Mouse (Mus musculus) liver, adult (tissue): ENCODE data around the gene Eif4a2.

ENCODE experiments used
- GATA4 ChIP-seq: IDR thresholded peaks from 2 replicates; pipeline ENCODE4 v1.6.1; 2014; ENCODE audit warnings: mild to moderate bottlenecking, low read length; ENCODE audit not compliant: insufficient replicate concordance

Eif4a2 gene

GRCm38 (mm10) chr16:23112348-23112747 lies 5.1 kb downstream of the Eif4a2 start:
- TF ChIP-seq GATA4 = no peak

- TF ChIP-seq GATA4 = no peak
Measured at GRCm38 (mm10) chr16:23112861-23113435, 5.7 kb downstream of the Eif4a2 start.

GRCm38 (mm10) chr16:23113903-23114302 lies 6.7 kb downstream of the Eif4a2 start:
- TF ChIP-seq GATA4 = no peak

GRCm38 (mm10) chr16:23114339-23115171 lies 7.3 kb downstream of the Eif4a2 start:
- no peak for TF ChIP-seq GATA4

GRCm38 (mm10) chr16:23115486-23115885 lies 8.2 kb downstream of the Eif4a2 start:
- no peak for TF ChIP-seq GATA4

GRCm38 (mm10) chr16:23117173-23117572 lies 9.9 kb downstream of the Eif4a2 start:
- TF ChIP-seq GATA4 = no peak

GRCm38 (mm10) chr16:23122446-23122845 lies 15.2 kb downstream of the Eif4a2 start:
- no peak for TF ChIP-seq GATA4

- no peak for TF ChIP-seq GATA4
Measured at GRCm38 (mm10) chr16:23123104-23123503, 15.9 kb downstream of the Eif4a2 start.

- no peak for TF ChIP-seq GATA4
Measured at GRCm38 (mm10) chr16:23124398-23124797, 17.2 kb downstream of the Eif4a2 start.

- no peak for TF ChIP-seq GATA4
Measured at GRCm38 (mm10) chr16:23127311-23127672, 20.0 kb downstream of the Eif4a2 start.

GRCm38 (mm10) chr16:23127673-23128375 lies 20.6 kb downstream of the Eif4a2 start, which contains the start of gene Rfc4:
Gene Rfc4 (minus strand): TSS chr16:23127737.
- TF ChIP-seq GATA4 = peak; percentile 33; the same call in 1 of the 2 replicates

GRCm38 (mm10) chr16:23130303-23130702 lies 23.1 kb downstream of the Eif4a2 start:
- peak; percentile 94 for TF ChIP-seq GATA4

- TF ChIP-seq GATA4 = no peak
Measured at GRCm38 (mm10) chr16:23132336-23132735, 25.1 kb downstream of the Eif4a2 start.

GRCm38 (mm10) chr16:23135421-23136149 lies 28.3 kb downstream of the Eif4a2 start:
- no peak for TF ChIP-seq GATA4

- no peak for TF ChIP-seq GATA4
Measured at GRCm38 (mm10) chr16:23136406-23136970, 29.2 kb downstream of the Eif4a2 start.

- TF ChIP-seq GATA4 = no peak
Measured at GRCm38 (mm10) chr16:23140911-23141310, 33.7 kb downstream of the Eif4a2 start.

- no peak for TF ChIP-seq GATA4
Measured at GRCm38 (mm10) chr16:23144326-23144725, 37.1 kb downstream of the Eif4a2 start.
